Mouse (Mus musculus) cerebellum, adult 2 months (tissue): ENCODE measurements around the gene Ctss.

Source experiments
- CTCF ChIP-seq: fragments of 200-500 bp; IDR thresholded peaks from 2 replicates; pipeline ENCODE4 v1.5.1; 2011; ENCODE audit warnings: low read depth, mild to moderate bottlenecking, control low read depth, low read length, moderate library complexity, borderline replicate concordance; ENCODE audit not compliant: insufficient read depth
- POLR2A ChIP-seq: fragments of 200-500 bp; IDR thresholded peaks from 2 replicates; pipeline ENCODE4 v1.6.1; 2011; ENCODE audit warnings: low read length, control low read depth, borderline replicate concordance; ENCODE audit not compliant: insufficient read depth

- no peak for TF ChIP-seq CTCF
- no peak for TF ChIP-seq POLR2A
Measured at GRCm38 (mm10) chr3:95511611-95512180, 14.9 kb upstream of the Ctss start.
